18 mouse cellular contexts compared by ENCODE assay signal in genomic region chr1:119624444-119624843, GRCm38 (mm10). TPM values are rescaled to one million over a fixed set of nuclear protein-coding genes. Genes with fewer than 3 reads are reported as not detected.
DNase-seq lines count a peak whose midpoint lies in the region; ATAC-seq and TF ChIP-seq lines count a peak whose summit lies in the region.
"Had no signal": no experiment of that assay in that cellular context is flagged by ENCODE, and none has a peak within 500 bp of the region (broad histone marks: within the 10 kb centered on the region; RNA-seq: fewer than 3 reads in every experiment).

No protein-coding gene starts in this region.

- H3K4me1 ChIP-seq in heart, embryonic 12.5 days (replicated peaks): peaks cover 11% of the 10 kb centered on the region; the same call in 1 of the 2 replicates
- no peaks in the 10 kb centered on the region for H3K4me1 ChIP-seq in lung, embryonic 14.5 days (ENCODE audit: insufficient read depth)
- H3K4me1 ChIP-seq in olfactory bulb, adult 2 months (ENCODE audit: control insufficient read depth, insufficient read depth, low read length): no peaks in the 10 kb centered on the region

- H3K4me2 ChIP-seq in heart, embryonic 12.5 days: no peak overlapping the region
- H3K4me2 ChIP-seq in lung, embryonic 14.5 days: no peak overlapping the region
- H3K4me2 ChIP-seq: embryonic facial prominence, embryonic 13.5 days; midbrain, embryonic 12.5 days; neural tube, embryonic 13.5 days had no signal

- H3K4me3 ChIP-seq in heart, embryonic 12.5 days: no peak overlapping the region
- no peak overlapping the region for H3K4me3 ChIP-seq in lung, embryonic 14.5 days (ENCODE audit: low read depth, low read length)
- H3K4me3 ChIP-seq in olfactory bulb, adult 2 months (ENCODE audit: insufficient read depth, low read depth, low read length): no peak overlapping the region
- H3K4me3 ChIP-seq: embryonic facial prominence, embryonic 13.5 days; midbrain, embryonic 12.5 days; neural tube, embryonic 13.5 days had no signal

- no peak for ATAC-seq in heart, embryonic 12.5 days (ENCODE audit: insufficient number of reproducible peaks, low FRiP score)
- ATAC-seq in lung, embryonic 14.5 days (ENCODE audit: insufficient read depth): no peak; the same call in 1 of the 2 replicates
- ATAC-seq in erythroblast, adult 5-6 weeks (replicated peaks; ENCODE audit: low FRiP score, poor library complexity, severe bottlenecking): no peak
- ATAC-seq: hindbrain, postnatal 0 days had no signal

- H3K27me3 ChIP-seq in heart, embryonic 12.5 days (replicated peaks): no peaks in the 10 kb centered on the region
- H3K27me3 ChIP-seq in lung, embryonic 14.5 days (ENCODE audit: insufficient read depth, low read length): no peaks in the 10 kb centered on the region
- H3K27me3 ChIP-seq: embryonic facial prominence, embryonic 13.5 days; midbrain, embryonic 12.5 days; neural tube, embryonic 13.5 days had no signal

- no peak overlapping the region for H3K9ac ChIP-seq in heart, embryonic 12.5 days
- no peak overlapping the region for H3K9ac ChIP-seq in lung, embryonic 14.5 days
- H3K9ac ChIP-seq: embryonic facial prominence, embryonic 13.5 days; liver, embryonic 14.5 days; midbrain, embryonic 12.5 days; neural tube, embryonic 13.5 days had no signal

- WGBS in heart, embryonic 12.5 days: 61% methylated on average over 2 of the region's 2 CpGs
- WGBS in lung, embryonic 14.5 days: 32% methylated on average over 2 of the region's 2 CpGs
- 20% methylated on average over 2 of the region's 2 CpGs for WGBS in olfactory bulb, adult 2 months

- H3K27ac ChIP-seq in heart, embryonic 12.5 days (ENCODE audit: poor library complexity, severe bottlenecking): no peak overlapping the region
- H3K27ac ChIP-seq in lung, embryonic 14.5 days (ENCODE audit: low read depth): no peak overlapping the region
- peak overlapping the region; percentile 51; the same call in 1 of the 2 replicates for H3K27ac ChIP-seq in olfactory bulb, adult 2 months (ENCODE audit: insufficient read depth, low read depth, low read length)
- H3K27ac ChIP-seq: embryonic facial prominence, embryonic 13.5 days; hindbrain, postnatal 0 days; liver, embryonic 14.5 days; midbrain, embryonic 12.5 days; neural tube, embryonic 13.5 days had no signal

- peak; percentile 69 for DNase-seq in heart, adult 11 months
- peak; percentile 31 for DNase-seq in lung, embryonic 14.5 days
- no peak for DNase-seq in lung, postnatal 14 days
- peak; percentile 45 for DNase-seq in brain, embryonic 14.5 days (ENCODE audit: low read depth)
- DNase-seq: adrenal gland, adult 8-10 months; cerebellum, adult 9-10 months; gastrocnemius, postnatal 25 days; kidney, adult 18-20 months; right cerebral cortex, postnatal 25 days; thymus, postnatal 25 days had no signal

- TF ChIP-seq CTCF in lung, embryonic 14.5 days (IDR thresholded peaks at IDR 0.05; ENCODE audit: low read depth): no peak
- TF ChIP-seq CTCF in brain, embryonic 14.5 days (IDR thresholded peaks at IDR 0.05; ENCODE audit: borderline replicate concordance, extremely low read depth, insufficient read depth, insufficient read length): no peak
- TF ChIP-seq CTCF in olfactory bulb, adult 2 months (IDR thresholded peaks at IDR 0.05; ENCODE audit: insufficient read depth, low read depth, low read length): no peak

- no peak for TF ChIP-seq POLR2A in brain, embryonic 14.5 days (IDR thresholded peaks at IDR 0.05; ENCODE audit: borderline replicate concordance, extremely low read depth, insufficient read depth, insufficient read length, poor library complexity, severe bottlenecking)
- TF ChIP-seq POLR2A in olfactory bulb, adult 2 months (IDR thresholded peaks at IDR 0.05; ENCODE audit: insufficient read depth, low read depth, low read length): no peak

- no peaks in the 10 kb centered on the region for H3K9me3 ChIP-seq in heart, embryonic 12.5 days (replicated peaks)
- H3K9me3 ChIP-seq in lung, embryonic 14.5 days (ENCODE audit: low read depth, low read length): no peaks in the 10 kb centered on the region
- H3K9me3 ChIP-seq: embryonic facial prominence, embryonic 13.5 days; midbrain, embryonic 12.5 days; neural tube, embryonic 13.5 days had no signal

- peaks cover 14% of the 10 kb centered on the region for H3K36me3 ChIP-seq in heart, embryonic 12.5 days
- peaks cover 22% of the 10 kb centered on the region; the same call in 1 of the 2 replicates for H3K36me3 ChIP-seq in lung, embryonic 14.5 days (ENCODE audit: insufficient read depth)
- H3K36me3 ChIP-seq: embryonic facial prominence, embryonic 13.5 days had no signal

RNA-seq across cellular contexts. Expression of gene Epb41l5, which starts 24.4 kb away (rescaled TPM):
- 22.2 and 23.6 TPM in 2 replicates for polyA plus RNA-seq in heart, embryonic 12.5 days (2016; fragmentation: Nextera tagmentation; extraction: Ambion mirVana)
- 49.9 and 55.7 TPM in 2 replicates for polyA plus RNA-seq in lung, embryonic 14.5 days (2014; fragmentation: Nextera tagmentation; extraction: Ambion mirVana)
- 10.6 and 13.5 TPM in 2 replicates for polyA plus RNA-seq in brain, embryonic 14.5 days (2012; rRNA removed)
- not detected in 2 replicates for polyA plus RNA-seq in olfactory bulb, adult 2 months (2012; ENCODE audit: insufficient read depth, insufficient read length, low replicate concordance, missing spikeins)
- 0.42 TPM in 1 of 2 replicates, not detected in the other for total RNA-seq in erythroblast, adult 5-6 weeks (2015; ENCODE audit: low replicate concordance)
- not detected in 2 replicates for total RNA-seq in erythroblast, adult 5-6 weeks (2017; ENCODE audit: low replicate concordance)

Comparison
In these comparisons a context has a peak if more than half of its experiments do, and no peak if none do; other contexts are left out.
1. RNA of gene Epb41l5, which starts 24.4 kb away (polyA plus RNA-seq): 49.9 to 55.7 TPM in lung, embryonic 14.5 days, 22.2 to 23.6 TPM in heart, embryonic 12.5 days and 10.6 to 13.5 TPM in brain, embryonic 14.5 days; not detected in olfactory bulb, adult 2 months; every median in the first group is over 10 times any median in the second.